Mouse (Mus musculus): ENCODE results near the gene Fam111a.

Fam111a gene

DNA sequence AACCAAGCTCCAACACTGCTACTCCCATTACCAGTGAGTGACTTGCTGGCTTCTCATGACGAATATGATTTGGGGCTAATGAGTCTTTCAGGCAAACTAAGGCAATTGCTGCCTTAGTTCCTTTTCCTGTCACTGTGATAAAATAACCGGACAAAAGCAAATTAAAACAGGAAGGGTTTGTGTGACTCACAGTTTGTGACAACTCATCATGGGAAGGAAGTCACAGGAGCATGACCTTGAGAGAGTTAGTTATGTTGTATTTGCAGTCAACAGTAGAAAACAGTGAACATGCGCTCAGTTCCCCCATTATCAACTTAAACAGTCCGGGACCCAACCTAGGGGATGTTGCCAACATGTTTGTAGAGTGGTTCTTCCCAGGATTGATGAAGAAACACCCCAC, 39.8 kb downstream of the Fam111a start:
- H3K36me3 ChIP-seq (ENCODE audit: insufficient read depth, low read length): peaks cover 26% of the 10 kb centered on the region
- H3K9me3 ChIP-seq (ENCODE audit: low read length): no peaks in the 10 kb centered on the region
- TF ChIP-seq POU5F1 (IDR thresholded peaks at IDR 0.05; ENCODE audit: borderline replicate concordance, low read length): no peak
- H3K4me3 ChIP-seq (replicated peaks; ENCODE audit: low read length): no peak overlapping the region
- no peaks in the 10 kb centered on the region for H3K27me3 ChIP-seq (ENCODE audit: insufficient read depth, low read length)
- H3K4me1 ChIP-seq (replicated peaks; ENCODE audit: low read depth, low read length): no peaks in the 10 kb centered on the region

DNA sequence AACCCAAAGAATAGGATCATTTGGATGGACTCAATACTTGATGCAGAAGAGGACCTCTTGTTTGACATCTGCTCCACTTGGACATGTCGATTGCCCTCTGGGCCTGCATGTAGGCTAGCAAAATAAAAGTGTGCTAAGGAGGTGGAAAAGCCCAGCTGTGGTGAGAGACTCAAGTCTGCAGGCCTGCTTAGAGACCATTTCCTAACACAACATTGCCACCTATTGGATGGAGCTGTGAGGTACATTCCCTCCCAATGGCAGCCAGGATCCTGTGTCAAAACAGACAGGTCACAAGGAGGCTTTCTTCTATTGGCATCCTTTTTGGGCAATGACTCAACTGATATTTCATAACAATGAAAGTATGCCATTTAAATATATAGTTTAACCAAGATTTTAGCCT, 46.4 kb downstream of the Fam111a start:
- H3K36me3 ChIP-seq (ENCODE audit: insufficient read depth, low read length): peaks cover 8% of the 10 kb centered on the region; the same call in 1 of the 2 replicates
- H3K27me3 ChIP-seq (ENCODE audit: insufficient read depth, low read length): peaks cover 23% of the 10 kb centered on the region
- H3K4me3 ChIP-seq (replicated peaks; ENCODE audit: low read length): no peak overlapping the region
- no peaks in the 10 kb centered on the region for H3K9me3 ChIP-seq (ENCODE audit: low read length)
- peak; percentile 68 for TF ChIP-seq CTCF (conservative IDR thresholded peaks at IDR 0.05; ENCODE audit: low read length)
- no peak for TF ChIP-seq NANOG (IDR thresholded peaks at IDR 0.05; ENCODE audit: borderline replicate concordance, low read length)
- TF ChIP-seq POU5F1 (IDR thresholded peaks at IDR 0.05; ENCODE audit: borderline replicate concordance, low read length): no peak
- peaks cover 14% of the 10 kb centered on the region for H3K4me1 ChIP-seq (replicated peaks; ENCODE audit: low read depth, low read length)

DNA sequence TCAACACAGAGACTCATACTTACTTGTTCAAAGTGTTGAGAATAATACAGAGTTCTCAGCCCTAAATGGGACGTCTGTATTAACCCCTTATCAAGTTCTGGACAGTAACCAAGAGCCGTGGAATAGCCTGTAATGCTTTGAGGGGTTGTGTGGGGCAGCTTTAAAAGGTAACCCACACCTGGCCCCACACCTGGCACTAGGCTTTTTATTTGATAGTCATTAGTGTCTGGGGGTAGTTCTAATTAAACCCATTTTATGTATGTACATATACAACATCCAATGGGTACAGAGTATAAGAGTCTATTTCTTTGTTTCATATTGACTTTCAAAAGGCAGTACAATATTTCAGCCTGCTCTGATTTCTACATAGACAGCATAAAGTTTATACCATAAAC, 49.6 kb downstream of the Fam111a start:
- H3K36me3 ChIP-seq (ENCODE audit: insufficient read depth, low read length): no peaks in the 10 kb centered on the region

DNA sequence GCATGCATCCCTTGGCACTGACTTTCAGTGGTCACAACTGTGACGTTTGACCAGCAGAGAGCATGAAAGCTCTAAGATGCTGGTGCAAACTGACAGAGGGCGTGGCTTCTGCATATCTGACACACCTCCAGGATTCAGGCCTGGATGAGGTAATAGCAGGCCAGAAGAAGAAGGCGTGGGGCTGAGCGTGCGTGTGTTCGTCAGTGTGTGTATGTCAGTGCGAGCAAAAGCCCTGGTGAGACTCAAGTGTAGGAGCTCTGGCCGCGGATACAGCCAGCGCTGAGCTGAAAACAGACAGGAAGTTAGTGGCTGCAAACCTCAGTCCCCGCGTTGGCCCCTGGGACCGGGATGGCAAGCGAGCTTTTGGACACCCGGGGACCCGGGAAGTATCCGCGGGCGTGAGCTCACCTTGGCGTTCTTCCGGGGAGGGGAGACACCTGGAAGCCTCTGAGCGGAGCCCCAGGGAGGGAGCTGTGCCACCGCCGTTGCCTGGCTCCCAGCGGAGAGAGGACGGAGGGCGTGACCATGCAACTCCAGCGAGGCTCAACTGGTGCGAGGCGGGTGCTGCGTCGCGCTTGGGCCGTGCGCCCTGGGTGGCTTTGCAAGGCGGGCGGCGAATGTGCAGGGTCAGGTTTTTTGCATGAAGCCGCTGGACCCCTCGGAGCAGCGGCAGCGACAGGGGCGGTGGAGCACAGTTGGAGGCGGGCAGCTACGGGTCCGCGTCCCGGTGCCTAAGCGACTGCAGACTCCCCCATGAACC, 50.2 kb downstream of the Fam111a start:
- TF ChIP-seq POU5F1 (IDR thresholded peaks at IDR 0.05; ENCODE audit: borderline replicate concordance, low read length): no peak
- TF ChIP-seq NANOG (IDR thresholded peaks at IDR 0.05; ENCODE audit: borderline replicate concordance, low read length): no peak
- peak overlapping the region; percentile 83 for H3K4me3 ChIP-seq (replicated peaks; ENCODE audit: low read length)
- H3K9me3 ChIP-seq (ENCODE audit: low read length): no peaks in the 10 kb centered on the region
- no peaks in the 10 kb centered on the region for H3K36me3 ChIP-seq (ENCODE audit: insufficient read depth, low read length)
- H3K4me1 ChIP-seq (replicated peaks; ENCODE audit: low read depth, low read length): peaks cover 16% of the 10 kb centered on the region
- H3K27me3 ChIP-seq (ENCODE audit: insufficient read depth, low read length): peaks cover 31% of the 10 kb centered on the region

More for the DNA sequence above, 49.6 kb downstream of the Fam111a start:
- TF ChIP-seq NANOG (IDR thresholded peaks at IDR 0.05; ENCODE audit: borderline replicate concordance, low read length) (no peak), CTCF (conservative IDR thresholded peaks at IDR 0.05; ENCODE audit: low read length) (no peak), POU5F1 (IDR thresholded peaks at IDR 0.05; ENCODE audit: borderline replicate concordance, low read length) (no peak)
- Histone ChIP-seq H3K4me1 (replicated peaks; ENCODE audit: low read depth, low read length) (peaks cover 16% of the 10 kb centered on the region), H3K4me3 (replicated peaks; ENCODE audit: low read length) (peak overlapping the region; percentile 83), H3K27me3 (ENCODE audit: insufficient read depth, low read length) (peaks cover 31% of the 10 kb centered on the region), H3K9me3 (ENCODE audit: low read length) (no peaks in the 10 kb centered on the region)

DNA sequence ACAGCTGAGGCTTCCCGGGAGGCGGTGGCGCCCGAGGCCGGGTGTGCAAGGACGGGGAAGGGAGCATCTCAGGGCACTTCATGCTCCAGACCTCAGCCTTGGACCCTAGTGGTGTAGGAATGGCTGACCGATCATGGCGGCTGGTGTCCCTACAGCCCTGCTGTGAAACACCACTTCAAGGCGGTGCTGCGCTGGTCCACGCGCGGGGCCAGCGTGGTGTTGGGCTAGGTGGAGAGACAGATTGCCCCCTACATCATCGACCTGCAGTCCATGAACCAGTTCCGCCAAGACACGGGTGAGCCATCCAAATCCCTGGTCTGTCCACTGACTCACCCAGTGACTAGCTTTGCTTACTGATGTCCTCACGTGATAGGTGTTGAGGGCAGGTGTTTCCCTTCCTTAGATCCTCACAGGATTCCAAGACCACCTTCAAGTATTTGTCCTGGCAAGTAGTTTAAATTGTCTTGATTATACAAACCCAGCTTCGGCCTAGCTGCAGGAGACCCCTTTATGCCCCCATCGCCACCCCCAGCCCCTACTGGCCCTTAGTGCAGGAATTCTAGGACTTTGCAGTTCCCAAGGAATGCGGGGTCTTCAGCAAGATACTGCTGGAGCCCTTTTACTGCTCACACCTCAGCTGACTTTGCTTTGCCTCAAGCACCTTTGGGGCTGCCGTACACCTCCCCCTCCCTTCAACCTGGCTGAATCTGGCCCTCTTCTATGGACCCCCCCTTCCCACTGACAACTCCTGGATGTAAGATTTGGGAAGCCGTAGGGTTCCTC, 50.9 kb downstream of the Fam111a start:
- Histone ChIP-seq H3K4me1 (replicated peaks; ENCODE audit: low read depth, low read length) (peaks cover 16% of the 10 kb centered on the region), H3K4me3 (replicated peaks; ENCODE audit: low read length) (peak overlapping the region; percentile 83), H3K27me3 (ENCODE audit: insufficient read depth, low read length) (peaks cover 31% of the 10 kb centered on the region), H3K9me3 (ENCODE audit: low read length) (no peaks in the 10 kb centered on the region), H3K36me3 (ENCODE audit: insufficient read depth, low read length) (no peaks in the 10 kb centered on the region)
- TF ChIP-seq POU5F1 (IDR thresholded peaks at IDR 0.05; ENCODE audit: borderline replicate concordance, low read length) (no peak), NANOG (IDR thresholded peaks at IDR 0.05; ENCODE audit: borderline replicate concordance, low read length) (no peak), CTCF (conservative IDR thresholded peaks at IDR 0.05; ENCODE audit: low read length) (no peak)

DNA sequence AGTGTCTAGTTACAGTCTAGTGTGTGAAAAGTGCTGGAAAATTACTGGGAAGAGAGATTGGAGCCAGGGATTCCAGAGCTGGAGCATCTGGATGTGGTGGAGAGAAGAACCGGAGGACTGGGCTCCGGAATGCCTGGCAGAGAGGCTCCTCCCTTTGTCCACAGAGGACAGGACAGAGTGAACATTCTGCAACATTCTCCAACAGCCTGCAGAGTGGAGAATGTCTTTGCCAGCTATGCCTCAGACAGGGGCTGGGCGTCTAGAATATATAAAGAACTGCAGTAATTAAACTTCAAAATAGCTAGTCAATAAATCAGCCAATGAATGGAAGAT, 51.5 kb downstream of the Fam111a start:
- Histone ChIP-seq H3K9me3 (ENCODE audit: low read length) (no peaks in the 10 kb centered on the region), H3K36me3 (ENCODE audit: insufficient read depth, low read length) (no peaks in the 10 kb centered on the region), H3K4me1 (replicated peaks; ENCODE audit: low read depth, low read length) (peaks cover 16% of the 10 kb centered on the region), H3K27me3 (ENCODE audit: insufficient read depth, low read length) (peaks cover 31% of the 10 kb centered on the region), H3K4me3 (replicated peaks; ENCODE audit: low read length) (no peak overlapping the region; the same call in 1 of the 2 replicates)
- TF ChIP-seq NANOG (IDR thresholded peaks at IDR 0.05; ENCODE audit: borderline replicate concordance, low read length): no peak
- TF ChIP-seq POU5F1 (IDR thresholded peaks at IDR 0.05; ENCODE audit: borderline replicate concordance, low read length): no peak
- TF ChIP-seq CTCF (conservative IDR thresholded peaks at IDR 0.05; ENCODE audit: low read length): no peak

DNA sequence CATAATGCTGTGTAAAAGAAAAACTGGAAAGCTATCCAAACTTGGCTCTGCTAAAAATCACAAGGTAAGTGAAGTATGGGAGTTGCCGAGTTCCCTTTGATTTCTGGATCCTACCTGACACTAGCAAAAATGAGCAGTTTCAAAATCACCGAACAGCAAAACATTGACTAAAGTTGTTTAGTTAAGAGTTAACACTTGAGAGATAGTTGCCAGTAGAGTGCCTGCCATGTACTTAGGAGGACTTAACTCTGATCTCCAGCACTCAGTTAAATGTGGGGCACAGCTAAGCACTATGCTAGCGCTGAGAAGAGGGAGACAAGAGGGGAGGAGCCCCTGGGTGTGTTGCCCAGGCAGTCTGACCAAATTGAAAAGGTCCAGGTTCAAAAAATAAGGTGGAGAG, 53.1 kb downstream of the Fam111a start:
- Histone ChIP-seq H3K36me3 (ENCODE audit: insufficient read depth, low read length) (no peaks in the 10 kb centered on the region), H3K4me3 (replicated peaks; ENCODE audit: low read length) (no peak overlapping the region), H3K9me3 (ENCODE audit: low read length) (no peaks in the 10 kb centered on the region), H3K4me1 (replicated peaks; ENCODE audit: low read depth, low read length) (peaks cover 16% of the 10 kb centered on the region), H3K27me3 (ENCODE audit: insufficient read depth, low read length) (peaks cover 31% of the 10 kb centered on the region)
- TF ChIP-seq NANOG (IDR thresholded peaks at IDR 0.05; ENCODE audit: borderline replicate concordance, low read length) (no peak), POU5F1 (IDR thresholded peaks at IDR 0.05; ENCODE audit: borderline replicate concordance, low read length) (no peak), CTCF (conservative IDR thresholded peaks at IDR 0.05; ENCODE audit: low read length) (no peak)

DNA sequence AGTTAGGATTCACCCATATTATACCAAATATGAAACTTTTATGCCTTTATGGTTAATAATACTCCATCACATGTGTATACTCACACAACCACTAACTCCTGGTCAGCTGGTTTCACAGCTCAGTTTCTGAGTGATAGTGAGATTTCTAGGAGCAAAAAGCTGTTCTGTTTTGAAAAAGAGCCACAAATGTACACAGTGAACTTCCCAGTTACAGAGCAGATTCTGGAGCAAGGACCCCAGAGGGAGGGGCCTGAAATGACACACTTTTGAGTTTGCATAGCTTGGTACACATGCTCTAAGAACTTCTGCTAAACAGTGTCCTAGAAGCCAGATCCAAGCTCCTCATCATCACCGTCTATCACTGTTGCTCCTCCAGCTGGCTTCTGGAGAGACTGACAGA, 54.1 kb downstream of the Fam111a start, which contains the start of gene Gm4952:
Gene Gm4952, plus strand, starts transcription at position 301 of the 400 bp plus-strand sequence.
- Histone ChIP-seq H3K27me3 (ENCODE audit: insufficient read depth, low read length) (peaks cover 29% of the 10 kb centered on the region), H3K4me1 (replicated peaks; ENCODE audit: low read depth, low read length) (peaks cover 16% of the 10 kb centered on the region), H3K9me3 (ENCODE audit: low read length) (no peaks in the 10 kb centered on the region), H3K4me3 (replicated peaks; ENCODE audit: low read length) (no peak within 1 kb of the TSS), H3K36me3 (ENCODE audit: insufficient read depth, low read length) (no peaks in the 10 kb centered on the region)
- TF ChIP-seq CTCF (conservative IDR thresholded peaks at IDR 0.05; ENCODE audit: low read length) (no peak), POU5F1 (IDR thresholded peaks at IDR 0.05; ENCODE audit: borderline replicate concordance, low read length) (no peak), NANOG (IDR thresholded peaks at IDR 0.05; ENCODE audit: borderline replicate concordance, low read length) (no peak)
